ENCODE assay signal across 15 mouse cellular contexts in genomic region chr10:75477034-75477433, GRCm38 (mm10). TPM values are rescaled to one million over a fixed set of nuclear protein-coding genes. Genes with fewer than 3 reads are reported as not detected.
DNase-seq lines count a peak whose midpoint lies in the region; ATAC-seq and TF ChIP-seq lines count a peak whose summit lies in the region.
"Had no signal": no experiment of that assay in that cellular context is flagged by ENCODE, and none has a peak within 500 bp of the region (broad histone marks: within the 10 kb centered on the region; RNA-seq: fewer than 3 reads in every experiment).

No protein-coding gene starts in this region.

- peak; percentile 94 for DNase-seq in heart, adult 11 months
- no peak for DNase-seq in lung, adult 2 months
- DNase-seq in adrenal gland, postnatal 10 days, result peak; percentile 69
- peak; percentile 46 to 54 for DNase-seq in heart, postnatal 10 days
- no peak for DNase-seq in thymus, adult 2 months
- DNase-seq in right cerebral cortex, postnatal 14 days, result no peak
- DNase-seq: cerebellum, adult 9-11 months; liver; right cerebral cortex, adult 18-20 months had no signal

- H3K4me2 ChIP-seq in heart, embryonic 11.5 days, result no peak overlapping the region
- H3K4me2 ChIP-seq in lung, embryonic 16.5 days (ENCODE audit: low read depth, low read length), result no peak overlapping the region
- H3K4me2 ChIP-seq: hindbrain, embryonic 14.5 days had no signal

- no peaks in the 10 kb centered on the region for H3K27me3 ChIP-seq in heart, embryonic 11.5 days (ENCODE audit: control insufficient read depth, insufficient read depth, low read length)
- no peaks in the 10 kb centered on the region for H3K27me3 ChIP-seq in lung, embryonic 16.5 days (ENCODE audit: control insufficient read depth, insufficient read depth, low read depth, low read length)
- no peaks in the 10 kb centered on the region for H3K27me3 ChIP-seq in thymus, adult 2 months (ENCODE audit: control insufficient read depth, insufficient read depth, low read length)

- no peak overlapping the region for H3K27ac ChIP-seq in heart, embryonic 11.5 days (ENCODE audit: low read depth, low read length)
- no peak overlapping the region for H3K27ac ChIP-seq in lung, embryonic 16.5 days (ENCODE audit: low read length)
- H3K27ac ChIP-seq in thymus, adult 2 months (ENCODE audit: control insufficient read depth, insufficient read depth, low read length), result no peak overlapping the region
- H3K27ac ChIP-seq: heart, adult 2 months; hindbrain, embryonic 14.5 days; macrophage had no signal

- no peaks in the 10 kb centered on the region for H3K9me3 ChIP-seq in heart, embryonic 11.5 days (replicated peaks; ENCODE audit: control insufficient read depth, low read length)
- H3K9me3 ChIP-seq in lung, embryonic 16.5 days (ENCODE audit: control insufficient read depth, low read length), result no peaks in the 10 kb centered on the region

- no peak overlapping the region for H3K9ac ChIP-seq in heart, embryonic 11.5 days (ENCODE audit: low read depth, low read length)
- H3K9ac ChIP-seq in lung, embryonic 16.5 days (ENCODE audit: low read length), result no peak overlapping the region
- H3K9ac ChIP-seq: hindbrain, embryonic 14.5 days had no signal

- no peaks in the 10 kb centered on the region for H3K36me3 ChIP-seq in heart, embryonic 11.5 days (ENCODE audit: control insufficient read depth, insufficient read depth, low read length)
- H3K36me3 ChIP-seq in lung, embryonic 16.5 days (ENCODE audit: control insufficient read depth, insufficient read depth, low read length), result no peaks in the 10 kb centered on the region
- no peaks in the 10 kb centered on the region for H3K36me3 ChIP-seq in thymus, adult 2 months (ENCODE audit: control insufficient read depth, insufficient read depth, low read length)

- no peak overlapping the region for H3K4me3 ChIP-seq in heart, embryonic 11.5 days (ENCODE audit: low read depth, low read length)
- no peak overlapping the region for H3K4me3 ChIP-seq in lung, embryonic 16.5 days (ENCODE audit: low read length)
- no peak overlapping the region for H3K4me3 ChIP-seq in lung, adult 2 months (replicated peaks; ENCODE audit: extremely low read depth, low read depth, low read length)
- H3K4me3 ChIP-seq in thymus, adult 2 months (ENCODE audit: control insufficient read depth, insufficient read depth, low read length), result no peak overlapping the region
- H3K4me3 ChIP-seq: heart, adult 2 months had no signal

- 78% methylated on average over 9 of the region's 9 CpGs for WGBS in heart, embryonic 11.5 days (ENCODE audit: insufficient replicate concordance)
- 43% methylated on average over 9 of the region's 9 CpGs for WGBS in lung, embryonic 16.5 days
- WGBS in lung, adult 2 months, result 44% methylated on average over 9 of the region's 9 CpGs
- WGBS in thymus, adult 2 months, result 71% methylated on average over 9 of the region's 9 CpGs

- TF ChIP-seq POLR2A in lung, adult 2 months (IDR thresholded peaks at IDR 0.05; ENCODE audit: borderline replicate concordance, extremely low read depth, low read depth, low read length), result no peak
- TF ChIP-seq POLR2A in thymus, adult 2 months (IDR thresholded peaks at IDR 0.05; ENCODE audit: control insufficient read depth, extremely low read depth, insufficient read depth, low read length, poor library complexity), result no peak

- intact Hi-C loops in heart, postnatal 10 days (cut with DNase I), result no loop called here

- no peak for ATAC-seq in heart, embryonic 11.5 days (replicated peaks; ENCODE audit: insufficient number of reproducible peaks, low FRiP score, low TSS enrichment)
- 0 out of 2 replicates have a peak, but pooled peaks have one; percentile 42 for ATAC-seq in lung, embryonic 16.5 days (ENCODE audit: low read depth)
- ATAC-seq: forebrain, embryonic 14.5 days had no signal

- H3K4me1 ChIP-seq in heart, embryonic 11.5 days (ENCODE audit: control insufficient read depth, insufficient read depth, low read length), result peaks cover 5% of the 10 kb centered on the region; the same call in 1 of the 2 replicates
- peaks cover 11% of the 10 kb centered on the region for H3K4me1 ChIP-seq in lung, embryonic 16.5 days (replicated peaks; ENCODE audit: control insufficient read depth, insufficient read depth, low read length)
- no peaks in the 10 kb centered on the region; the same call in 1 of the 2 replicates for H3K4me1 ChIP-seq in lung, adult 2 months (ENCODE audit: control insufficient read depth, insufficient read depth, low read length)
- H3K4me1 ChIP-seq in thymus, adult 2 months (replicated peaks; ENCODE audit: control insufficient read depth, insufficient read depth, low read length), result no peaks in the 10 kb centered on the region

- no peak for TF ChIP-seq CTCF in lung, adult 2 months (IDR thresholded peaks at IDR 0.05; ENCODE audit: insufficient read depth, low read length)
- no peak for TF ChIP-seq CTCF in thymus, adult 2 months (IDR thresholded peaks at IDR 0.05; ENCODE audit: borderline replicate concordance, control insufficient read depth, extremely low read depth, insufficient read depth, low read length, poor library complexity)

RNA-seq across cellular contexts. Expression of gene Snrpd3, which starts 40.3 kb away (rescaled TPM):
- 121 and 141 TPM in 2 replicates for polyA plus RNA-seq in heart, embryonic 11.5 days (2014; fragmentation: Nextera tagmentation; extraction: Ambion mirVana)
- 135 and 150 TPM in 2 replicates for polyA plus RNA-seq in lung, embryonic 16.5 days (2015; fragmentation: Nextera tagmentation; extraction: Ambion mirVana)
- 11.5 and 17.2 TPM in 2 replicates for polyA plus RNA-seq in lung, adult 2 months (2012; rRNA removed)
- total RNA-seq in adrenal gland, postnatal 10 days (2021), result 10 to 100 TPM; 96.8 to 100.0 TPM
- total RNA-seq in heart, postnatal 10 days (2021), result 10 to 100 TPM; 67.9 to 75.9 TPM
- polyA plus RNA-seq in thymus, adult 2 months (2012; rRNA removed), result 25.1 and 28.3 TPM in 2 replicates

RNA-seq across cellular contexts. Expression of gene Gucd1, which starts 40.7 kb away (rescaled TPM):
- 30.5 and 35.2 TPM in 2 replicates for polyA plus RNA-seq in heart, embryonic 11.5 days (2014; fragmentation: Nextera tagmentation; extraction: Ambion mirVana)
- polyA plus RNA-seq in lung, embryonic 16.5 days (2015; fragmentation: Nextera tagmentation; extraction: Ambion mirVana), result 24.9 and 27.3 TPM in 2 replicates
- polyA plus RNA-seq in lung, adult 2 months (2012; rRNA removed), result 37.0 and 49.1 TPM in 2 replicates
- 10 to 100 TPM; 51.3 to 57.3 TPM for total RNA-seq in adrenal gland, postnatal 10 days (2021)
- total RNA-seq in heart, postnatal 10 days (2021), result 10 to 100 TPM; 42.8 to 44.0 TPM
- polyA plus RNA-seq in thymus, adult 2 months (2012; rRNA removed), result 77.0 and 80.5 TPM in 2 replicates

Comparison
In these comparisons a context has a peak if more than half of its experiments do, and no peak if none do; other contexts are left out.
1. DNase-seq: peak in heart, adult 11 months (single experiment), adrenal gland, postnatal 10 days (single experiment) and heart, postnatal 10 days (2 of 2); none in lung, adult 2 months (single experiment), thymus, adult 2 months (single experiment) and right cerebral cortex, postnatal 14 days (single experiment).